Mouse (Mus musculus) liver, embryonic 14.5 days (tissue): ENCODE measurements around the gene Sez6l.

Source experiments
- CTCF ChIP-seq: IDR thresholded peaks from 2 replicates; pipeline ENCODE4 v1.5.1; 2016; ENCODE audit warnings: antibody characterized with exemption, low read depth, control low read depth
- EP300 ChIP-seq: IDR thresholded peaks from 2 replicates; pipeline ENCODE4 v1.6.1; 2016; ENCODE audit warnings: antibody characterized with exemption, low read depth

- TF ChIP-seq CTCF (no peak), EP300 (no peak)
Measured at GRCm38 (mm10) chr5:112482551-112482950, 94.4 kb downstream of the Sez6l start.
